ENCODE assay signal across 13 mouse cellular contexts in the genomic region with DNA sequence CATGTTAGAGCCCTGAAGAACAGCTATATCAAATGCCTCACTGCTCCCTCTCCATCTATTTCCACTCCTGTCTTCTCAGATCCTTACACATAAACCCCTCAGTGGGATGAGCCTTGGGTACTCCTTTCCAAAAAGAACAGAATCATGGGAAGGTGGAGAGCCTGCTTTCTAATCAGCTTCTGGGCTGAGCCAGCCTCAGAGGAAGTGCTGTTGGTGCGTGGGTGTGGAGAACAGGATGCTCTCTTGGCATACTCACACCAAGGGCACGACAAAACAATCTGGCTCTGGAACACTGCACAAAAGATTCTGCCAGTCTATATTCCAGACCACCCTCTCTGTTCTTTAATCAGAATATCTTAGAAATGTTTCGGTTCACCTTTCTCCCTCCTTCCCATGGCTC. TPM values are rescaled to one million over a fixed set of nuclear protein-coding genes. Genes with fewer than 3 reads are reported as not detected.
DNase-seq lines count a peak whose midpoint lies in the region; ATAC-seq lines count a peak whose summit lies in the region.
"Had no signal": no experiment of that assay in that cellular context is flagged by ENCODE, and none has a peak within 500 bp of the region (broad histone marks: within the 10 kb centered on the region; RNA-seq: fewer than 3 reads in every experiment).

No protein-coding gene starts in this region.

- no peak for DNase-seq in frontal cortex, postnatal 10 days (ENCODE audit: low spot score in 2 of 2)
- DNase-seq in ovary, adult 18-20 months (ENCODE audit: low spot score), result peak; percentile 28
- DNase-seq in ovary, postnatal 14 days (ENCODE audit: low spot score), result no peak
- DNase-seq in cerebellum, adult 9-11 months, result peak; percentile 90
- DNase-seq in testis, postnatal 14 days (ENCODE audit: low spot score), result peak; percentile 69
- DNase-seq in urinary bladder, postnatal 10 days (ENCODE audit: low spot score), result no peak
- no peak for DNase-seq in adrenal gland, postnatal 25 days
- DNase-seq: heart, adult 18-20 months; heart, postnatal 36 days; spleen, adult 18-20 months; thymus, adult 2 months had no signal

- ATAC-seq in frontal cortex, adult (ENCODE audit: low TSS enrichment), result peak; percentile 15; the same call in 1 of the 2 replicates
- ATAC-seq: intestine, embryonic 16.5 days had no signal

RNA-seq across cellular contexts. Expression of gene Sv2b, which starts 26.1 kb away (rescaled TPM):
- 0.19 and 0.30 TPM in 2 replicates for total RNA-seq in adrenal gland, postnatal 25 days (2021)

Comparison
In these comparisons a context has a peak if more than half of its experiments do, and no peak if none do; other contexts are left out.
1. DNase-seq: peak in ovary, adult 18-20 months (single experiment), cerebellum, adult 9-11 months (single experiment) and testis, postnatal 14 days (single experiment); none in frontal cortex, postnatal 10 days (0 of 2), ovary, postnatal 14 days (single experiment), urinary bladder, postnatal 10 days (single experiment) and adrenal gland, postnatal 25 days (single experiment).